Mouse (Mus musculus): Measurements from ENCODE around the gene Ssxb3.
"Not testable (repeated sequence)": the region's sequence is repeated elsewhere in the genome, so short reads cannot be mapped to it uniquely, and the experiment has no call there.

The Ssxb3 gene

DNA sequence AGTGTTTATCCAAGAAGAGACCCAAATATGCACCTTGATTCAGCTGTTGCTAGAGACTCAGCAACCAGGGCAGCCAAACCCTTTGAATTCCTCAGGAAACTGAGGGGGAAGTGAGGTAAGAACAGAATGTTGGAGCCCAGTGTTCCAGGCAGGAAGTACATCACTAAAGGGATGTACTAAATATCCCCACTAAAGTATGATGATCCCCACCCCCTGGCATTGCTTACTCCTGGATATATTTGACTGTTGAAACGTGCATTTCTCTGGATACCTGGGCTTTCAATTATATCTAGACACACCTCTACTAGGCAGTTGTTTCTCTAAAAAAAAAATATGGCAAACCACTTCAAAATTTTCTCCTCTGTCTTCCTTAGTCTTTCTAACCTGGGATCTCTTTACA lies at the start of gene Ssxb3:
Ssxb3 (minus strand) TSS at position 101 of the 400 bp plus-strand sequence.
- DNase-seq (ENCODE audit: low spot score): not testable (repeated sequence)

DNA sequence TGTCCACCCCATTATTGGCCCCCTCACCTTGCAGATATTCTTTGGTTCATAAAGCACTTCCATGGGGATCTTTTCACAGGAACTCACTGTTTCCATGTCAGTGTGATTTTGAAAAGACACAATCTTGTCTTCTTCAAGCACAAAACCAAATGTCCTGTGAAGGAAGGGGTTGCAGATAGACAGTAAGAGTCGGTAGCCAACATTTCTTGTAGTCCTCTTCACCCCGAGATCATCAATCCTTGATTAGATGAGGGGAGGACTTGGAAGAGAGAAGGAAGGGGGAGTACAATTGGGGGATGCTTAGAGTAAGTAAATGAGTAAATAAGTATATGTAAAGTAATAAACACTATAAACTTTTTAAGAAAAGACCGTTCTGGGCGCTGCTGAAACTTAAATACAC lies 43.5 kb downstream of the Ssxb3 start, which contains the start of gene Ssxb6:
Ssxb6 (minus strand) TSS at position 101 of the 400 bp plus-strand sequence.
- not testable (repeated sequence) for DNase-seq (ENCODE audit: low spot score)
